Mouse (Mus musculus): ENCODE measurements around the gene 1700025G04Rik. TPM values are rescaled to one million over a fixed set of nuclear protein-coding genes. Genes with fewer than 3 reads are reported as not detected.
A peak's percentile ranks its signal among the peaks of the same experiment; 100 is the strongest.

1700025G04Rik gene
- polyA plus RNA-seq, 1 experiment from 2014 or later: 28.6 TPM

DNA sequence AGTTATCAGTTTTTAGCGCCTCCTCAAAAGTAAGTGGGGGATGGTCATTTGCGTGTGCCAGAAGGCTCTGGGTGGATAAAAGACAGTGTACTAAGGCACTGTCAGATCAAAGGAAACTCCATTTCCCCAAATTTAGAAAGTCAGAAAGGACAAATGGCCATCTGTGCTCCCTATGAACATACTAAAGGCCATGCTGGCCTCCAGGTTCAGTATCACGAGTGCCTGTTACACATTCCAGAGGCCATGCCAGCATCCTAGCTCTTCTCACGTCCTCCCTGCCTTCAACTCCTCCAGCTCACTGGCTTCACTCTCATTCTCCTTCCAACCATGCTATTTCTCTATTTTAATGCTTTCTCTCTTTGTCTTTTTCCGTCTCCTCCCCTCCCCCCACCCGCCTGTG lies 150.4 kb downstream of the 1700025G04Rik start:
- Histone ChIP-seq H3K27me3 (ENCODE audit: control insufficient read depth, insufficient read depth, low read length) (no peaks in the 10 kb centered on the region), H3K9me3 (ENCODE audit: control insufficient read depth, low read depth, low read length) (no peaks in the 10 kb centered on the region), H3K9ac (replicated peaks; ENCODE audit: low read depth, low read length) (no peak overlapping the region), H3K4me2 (replicated peaks; ENCODE audit: low read depth, low read length) (no peak overlapping the region), H3K4me1 (ENCODE audit: control insufficient read depth, insufficient read depth, low read length) (0 out of 2 replicates have a peak, but pooled peaks cover 7% of the 10 kb centered on the region), H3K4me3 (ENCODE audit: low read depth, low read length) (no peak overlapping the region), H3K27ac (ENCODE audit: low read length) (no peak overlapping the region), H3K36me3 (ENCODE audit: control insufficient read depth, insufficient read depth, low read length) (no peaks in the 10 kb centered on the region)
- ATAC-seq (ENCODE audit: insufficient number of reproducible peaks, insufficient read depth, low FRiP score, low read depth): no peak
- WGBS: 69% methylated on average over 6 of the region's 6 CpGs

DNA sequence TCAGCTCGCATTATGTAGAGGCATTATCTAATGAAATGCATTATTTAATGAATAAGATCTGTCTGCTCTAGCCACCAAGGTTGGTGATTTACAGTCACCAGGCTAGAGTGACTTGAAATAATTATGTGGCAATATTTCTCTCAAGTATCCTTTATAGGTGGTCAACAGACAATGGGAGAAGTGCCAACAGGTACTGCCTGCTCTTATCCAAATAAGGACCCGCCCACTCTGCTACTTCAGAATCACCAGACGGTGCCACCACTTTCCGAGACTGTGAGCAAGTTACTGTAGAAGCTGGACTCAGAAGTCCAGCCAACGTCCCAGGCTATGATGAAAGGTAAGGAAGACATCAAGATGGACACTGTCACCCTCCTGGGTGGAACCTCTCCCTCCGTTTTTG lies 156.3 kb downstream of the 1700025G04Rik start:
- H3K4me3 ChIP-seq (ENCODE audit: low read depth, low read length): no peak overlapping the region
- 79% methylated on average over 6 of the region's 6 CpGs for WGBS
- H3K4me2 ChIP-seq (replicated peaks; ENCODE audit: low read depth, low read length): no peak overlapping the region
- H3K27ac ChIP-seq (ENCODE audit: low read length): no peak overlapping the region
- H3K36me3 ChIP-seq (ENCODE audit: control insufficient read depth, insufficient read depth, low read length): no peaks in the 10 kb centered on the region
- H3K4me1 ChIP-seq (ENCODE audit: control insufficient read depth, insufficient read depth, low read length): peaks cover 2% of the 10 kb centered on the region; the same call in 1 of the 2 replicates
- no peak for ATAC-seq (ENCODE audit: insufficient number of reproducible peaks, insufficient read depth, low FRiP score, low read depth)
- no peak overlapping the region for H3K9ac ChIP-seq (replicated peaks; ENCODE audit: low read depth, low read length)
- H3K27me3 ChIP-seq (ENCODE audit: control insufficient read depth, insufficient read depth, low read length): no peaks in the 10 kb centered on the region
- no peaks in the 10 kb centered on the region for H3K9me3 ChIP-seq (ENCODE audit: control insufficient read depth, low read depth, low read length)

DNA sequence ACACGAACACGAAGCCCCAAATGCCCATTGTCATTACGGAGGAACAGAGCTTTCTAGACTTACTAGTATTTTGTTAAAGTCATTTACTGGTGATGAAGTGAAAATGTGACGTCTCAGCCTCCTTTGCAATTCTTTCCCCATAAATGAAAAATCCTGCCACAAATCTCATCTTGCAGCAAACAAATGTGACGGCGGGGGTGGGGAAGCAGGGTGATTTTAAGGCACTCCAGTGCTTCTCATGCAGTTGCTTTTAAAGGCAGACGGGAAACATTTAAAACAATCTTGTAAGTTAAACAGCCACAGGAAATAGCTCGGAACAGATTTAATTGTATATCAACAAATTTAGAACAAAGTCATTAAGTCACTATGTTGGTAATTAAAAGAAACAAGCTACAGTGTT lies 163.1 kb downstream of the 1700025G04Rik start:
- H3K9ac ChIP-seq (replicated peaks; ENCODE audit: low read depth, low read length): no peak overlapping the region
- H3K4me3 ChIP-seq (ENCODE audit: low read depth, low read length): no peak overlapping the region
- no peaks in the 10 kb centered on the region for H3K36me3 ChIP-seq (ENCODE audit: control insufficient read depth, insufficient read depth, low read length)
- no peaks in the 10 kb centered on the region for H3K27me3 ChIP-seq (ENCODE audit: control insufficient read depth, insufficient read depth, low read length)
- no peak overlapping the region for H3K27ac ChIP-seq (ENCODE audit: low read length)
- no peak for ATAC-seq (ENCODE audit: insufficient number of reproducible peaks, insufficient read depth, low FRiP score, low read depth)
- WGBS: 44% methylated on average over 8 of the region's 8 CpGs
- H3K9me3 ChIP-seq (ENCODE audit: control insufficient read depth, low read depth, low read length): no peaks in the 10 kb centered on the region
- H3K4me1 ChIP-seq (ENCODE audit: control insufficient read depth, insufficient read depth, low read length): peaks cover 14% of the 10 kb centered on the region
- 0 out of 2 replicates have a peak overlapping the region, but pooled peaks have one; percentile 1 for H3K4me2 ChIP-seq (replicated peaks; ENCODE audit: low read depth, low read length)

DNA sequence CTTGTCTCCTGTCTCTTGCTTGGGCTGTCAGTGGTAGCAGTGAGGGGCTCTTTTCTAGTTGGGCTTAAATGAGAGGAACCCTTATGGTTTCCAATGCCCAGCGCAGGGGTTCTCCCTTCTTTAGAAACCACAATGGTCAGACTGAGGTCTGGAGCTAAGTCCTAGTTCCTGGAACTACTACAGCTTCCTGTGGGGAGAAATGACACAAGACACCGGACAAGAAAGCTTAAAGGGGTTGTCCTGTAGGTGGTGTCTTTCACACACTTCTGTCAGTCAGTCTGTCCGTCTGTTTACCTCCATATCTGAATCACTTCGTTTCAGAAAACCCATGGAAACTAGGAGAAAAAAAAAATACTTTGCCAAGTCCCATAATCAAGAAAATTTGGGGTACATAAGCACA lies 163.8 kb downstream of the 1700025G04Rik start:
- Histone ChIP-seq H3K9ac (replicated peaks; ENCODE audit: low read depth, low read length) (no peak overlapping the region), H3K36me3 (ENCODE audit: control insufficient read depth, insufficient read depth, low read length) (no peaks in the 10 kb centered on the region), H3K4me2 (replicated peaks; ENCODE audit: low read depth, low read length) (no peak overlapping the region), H3K9me3 (ENCODE audit: control insufficient read depth, low read depth, low read length) (no peaks in the 10 kb centered on the region), H3K27ac (ENCODE audit: low read length) (no peak overlapping the region), H3K4me3 (ENCODE audit: low read depth, low read length) (no peak overlapping the region), H3K27me3 (ENCODE audit: control insufficient read depth, insufficient read depth, low read length) (no peaks in the 10 kb centered on the region), H3K4me1 (ENCODE audit: control insufficient read depth, insufficient read depth, low read length) (peaks cover 14% of the 10 kb centered on the region)
- 66% methylated on average over 4 of the region's 4 CpGs for WGBS
- no peak for ATAC-seq (ENCODE audit: insufficient number of reproducible peaks, insufficient read depth, low FRiP score, low read depth)

DNA sequence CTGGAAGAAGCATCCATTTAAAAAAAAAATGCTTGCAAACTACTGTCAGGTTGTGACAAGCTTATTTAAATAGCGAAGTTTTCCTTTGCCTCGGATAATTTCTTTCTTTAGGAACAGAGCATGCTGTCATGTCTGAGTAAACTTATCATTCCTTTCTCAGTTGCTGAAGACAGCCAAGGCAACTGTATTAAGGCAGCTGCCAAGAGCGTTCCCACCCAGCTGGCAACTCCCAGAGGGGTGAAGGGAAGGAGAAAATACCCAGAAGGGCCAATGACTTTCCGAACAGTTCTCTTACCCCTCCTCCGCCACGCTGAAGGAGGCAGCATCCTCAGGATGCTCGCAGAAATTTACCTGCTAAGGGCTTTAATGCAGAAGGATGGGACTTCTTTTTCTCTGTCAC lies 164.2 kb downstream of the 1700025G04Rik start:
- H3K4me3 ChIP-seq (ENCODE audit: low read depth, low read length): no peak overlapping the region
- H3K27me3 ChIP-seq (ENCODE audit: control insufficient read depth, insufficient read depth, low read length): no peaks in the 10 kb centered on the region
- no peak overlapping the region for H3K4me2 ChIP-seq (replicated peaks; ENCODE audit: low read depth, low read length)
- no peaks in the 10 kb centered on the region for H3K36me3 ChIP-seq (ENCODE audit: control insufficient read depth, insufficient read depth, low read length)
- H3K27ac ChIP-seq (ENCODE audit: low read length): no peak overlapping the region
- 76% methylated on average over 7 of the region's 7 CpGs for WGBS
- no peaks in the 10 kb centered on the region for H3K9me3 ChIP-seq (ENCODE audit: control insufficient read depth, low read depth, low read length)
- peaks cover 14% of the 10 kb centered on the region for H3K4me1 ChIP-seq (ENCODE audit: control insufficient read depth, insufficient read depth, low read length)
- no peak overlapping the region for H3K9ac ChIP-seq (replicated peaks; ENCODE audit: low read depth, low read length)
- no peak for ATAC-seq (ENCODE audit: insufficient number of reproducible peaks, insufficient read depth, low FRiP score, low read depth)

DNA sequence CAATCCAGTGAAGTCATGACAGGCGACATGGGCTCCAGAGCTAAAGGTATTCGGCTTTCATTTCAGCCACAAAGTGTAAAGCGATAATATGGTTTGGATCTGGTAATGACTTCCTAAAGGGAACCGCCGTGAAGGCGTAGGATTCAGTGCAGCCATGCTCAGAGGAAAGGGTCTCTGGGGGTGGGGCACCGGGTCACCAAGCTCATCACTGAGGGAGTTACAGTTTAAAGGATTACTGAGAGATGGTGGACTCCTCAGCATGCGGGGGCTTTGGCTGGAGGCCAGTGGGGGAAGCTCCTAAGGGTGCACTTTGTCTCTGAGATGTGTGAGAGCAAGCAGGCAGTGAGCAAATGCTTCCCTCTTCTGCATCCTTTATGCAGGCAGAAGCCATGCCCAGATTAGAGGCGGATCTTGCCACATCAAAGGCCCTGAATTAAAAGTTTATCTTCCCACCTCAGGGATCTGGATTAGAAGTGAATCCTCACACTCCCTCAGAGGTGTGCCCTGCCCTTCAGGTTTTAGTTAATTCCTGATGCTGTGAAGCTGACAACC lies 171.0 kb downstream of the 1700025G04Rik start:
- Histone ChIP-seq H3K4me1 (ENCODE audit: control insufficient read depth, insufficient read depth, low read length) (no peaks in the 10 kb centered on the region), H3K4me3 (ENCODE audit: low read depth, low read length) (no peak overlapping the region), H3K27me3 (ENCODE audit: control insufficient read depth, insufficient read depth, low read length) (no peaks in the 10 kb centered on the region), H3K4me2 (replicated peaks; ENCODE audit: low read depth, low read length) (no peak overlapping the region), H3K9me3 (ENCODE audit: control insufficient read depth, low read depth, low read length) (no peaks in the 10 kb centered on the region), H3K9ac (replicated peaks; ENCODE audit: low read depth, low read length) (no peak overlapping the region), H3K36me3 (ENCODE audit: control insufficient read depth, insufficient read depth, low read length) (no peaks in the 10 kb centered on the region), H3K27ac (ENCODE audit: low read length) (no peak overlapping the region)
- WGBS: 65% methylated on average over 9 of the region's 9 CpGs
- ATAC-seq (ENCODE audit: insufficient number of reproducible peaks, insufficient read depth, low FRiP score, low read depth): no peak

DNA sequence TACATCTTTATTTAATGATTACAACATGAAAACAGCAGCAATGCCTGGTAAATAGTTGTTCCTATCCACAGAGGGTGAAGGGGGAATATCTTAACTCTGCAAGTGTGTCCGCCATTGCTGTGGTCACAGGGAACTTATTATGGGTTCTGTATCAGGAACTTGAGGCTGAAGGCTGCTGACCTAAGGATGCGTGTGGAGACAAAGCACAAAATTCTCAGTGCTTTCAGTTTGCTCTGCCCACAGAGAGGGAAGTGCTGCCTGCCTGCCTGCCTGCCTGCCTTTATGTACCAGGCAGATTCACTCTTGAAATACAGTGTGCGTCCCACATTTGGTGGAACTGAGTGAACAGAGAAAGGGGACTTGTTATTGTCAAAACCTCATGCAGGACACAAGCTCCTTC lies 172.2 kb downstream of the 1700025G04Rik start:
- Histone ChIP-seq H3K27ac (ENCODE audit: low read length) (no peak overlapping the region), H3K4me1 (ENCODE audit: control insufficient read depth, insufficient read depth, low read length) (no peaks in the 10 kb centered on the region), H3K9me3 (ENCODE audit: control insufficient read depth, low read depth, low read length) (no peaks in the 10 kb centered on the region), H3K27me3 (ENCODE audit: control insufficient read depth, insufficient read depth, low read length) (no peaks in the 10 kb centered on the region), H3K36me3 (ENCODE audit: control insufficient read depth, insufficient read depth, low read length) (no peaks in the 10 kb centered on the region), H3K4me3 (ENCODE audit: low read depth, low read length) (no peak overlapping the region), H3K4me2 (replicated peaks; ENCODE audit: low read depth, low read length) (no peak overlapping the region), H3K9ac (replicated peaks; ENCODE audit: low read depth, low read length) (no peak overlapping the region)
- WGBS: 85% methylated on average over 3 of the region's 3 CpGs
- no peak for ATAC-seq (ENCODE audit: insufficient number of reproducible peaks, insufficient read depth, low FRiP score, low read depth)

DNA sequence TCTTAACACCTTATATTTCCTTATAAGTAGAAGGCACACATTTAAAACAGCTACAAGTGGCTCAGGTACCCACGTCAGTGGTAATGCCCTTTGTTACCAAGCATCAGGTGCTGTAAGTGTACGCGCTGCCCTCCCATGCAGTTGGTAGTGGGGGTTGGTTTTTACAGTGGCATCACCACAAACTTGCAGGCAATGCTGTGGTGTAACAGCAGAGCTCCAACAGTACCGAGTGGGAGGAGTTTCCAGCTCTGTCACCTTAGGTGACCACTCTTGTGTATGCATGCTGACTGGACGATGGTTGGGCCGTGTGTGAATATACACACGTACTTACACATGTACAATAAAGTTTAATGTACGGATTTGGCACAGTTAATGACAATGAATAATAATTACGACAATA lies 175.4 kb downstream of the 1700025G04Rik start:
- H3K9me3 ChIP-seq (ENCODE audit: control insufficient read depth, low read depth, low read length): no peaks in the 10 kb centered on the region
- H3K9ac ChIP-seq (replicated peaks; ENCODE audit: low read depth, low read length): no peak overlapping the region
- no peaks in the 10 kb centered on the region for H3K4me1 ChIP-seq (ENCODE audit: control insufficient read depth, insufficient read depth, low read length)
- H3K27ac ChIP-seq (ENCODE audit: low read length): no peak overlapping the region
- no peak overlapping the region for H3K4me3 ChIP-seq (ENCODE audit: low read depth, low read length)
- whole genome bisulfite sequencing: 92% methylated on average over 9 of the region's 9 CpGs
- H3K27me3 ChIP-seq (ENCODE audit: control insufficient read depth, insufficient read depth, low read length): no peaks in the 10 kb centered on the region
- ATAC-seq (ENCODE audit: insufficient number of reproducible peaks, insufficient read depth, low FRiP score, low read depth): no peak
- H3K4me2 ChIP-seq (replicated peaks; ENCODE audit: low read depth, low read length): no peak overlapping the region
- H3K36me3 ChIP-seq (ENCODE audit: control insufficient read depth, insufficient read depth, low read length): no peaks in the 10 kb centered on the region

DNA sequence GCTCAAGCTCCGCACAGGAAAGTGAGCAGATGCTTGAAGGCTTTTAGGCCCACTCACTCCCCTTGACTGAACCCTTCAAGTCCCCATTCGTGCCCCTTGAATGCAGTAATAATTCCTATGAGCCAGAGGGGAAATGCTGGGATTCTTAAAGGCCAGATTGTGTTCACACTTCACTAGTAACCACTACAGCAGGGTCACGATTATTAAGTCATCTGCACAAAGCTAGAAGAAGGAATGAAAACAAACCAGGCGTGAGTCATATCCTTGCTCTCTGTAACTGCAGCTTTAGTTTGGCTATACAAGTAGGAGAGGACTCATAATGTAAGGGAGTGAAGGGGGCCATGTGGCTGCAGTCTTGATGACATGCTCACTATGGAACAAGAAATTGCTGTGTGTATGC lies 182.9 kb downstream of the 1700025G04Rik start:
- 64% methylated on average over 4 of the region's 4 CpGs for WGBS
- Histone ChIP-seq H3K36me3 (ENCODE audit: control insufficient read depth, insufficient read depth, low read length) (no peaks in the 10 kb centered on the region), H3K4me1 (ENCODE audit: control insufficient read depth, insufficient read depth, low read length) (no peaks in the 10 kb centered on the region), H3K9ac (replicated peaks; ENCODE audit: low read depth, low read length) (no peak overlapping the region), H3K4me2 (replicated peaks; ENCODE audit: low read depth, low read length) (no peak overlapping the region), H3K27me3 (ENCODE audit: control insufficient read depth, insufficient read depth, low read length) (no peaks in the 10 kb centered on the region), H3K9me3 (ENCODE audit: control insufficient read depth, low read depth, low read length) (no peaks in the 10 kb centered on the region), H3K27ac (ENCODE audit: low read length) (no peak overlapping the region), H3K4me3 (ENCODE audit: low read depth, low read length) (no peak overlapping the region)
- ATAC-seq (ENCODE audit: insufficient number of reproducible peaks, insufficient read depth, low FRiP score, low read depth): no peak

Measured in stomach, embryonic 14.5 days (tissue).